Mouse (Mus musculus) adrenal gland (tissue): ENCODE results near the gene Elmsan1.
"Not testable (repeated sequence)": the region's sequence is repeated elsewhere in the genome, so short reads cannot be mapped to it uniquely, and the experiment has no call there.

Experiments used
- intact Hi-C: fragments of 180-260 bp; cut with DNase I; formaldehyde crosslinking; loops from one replicate; pipeline ENCODE4 v1.15.1; 2025
- long read RNA-seq, 2 experiments: library from polyadenylated mRNA; unstranded; transcript quantifications; one replicate each; pipeline ENCODE4 v2.0.0; 2020; ENCODE audit warnings: borderline replicate concordance in 1 of 2; ENCODE audit not compliant: insufficient replicate concordance in 1 of 2

The Elmsan1 gene
- long read RNA-seq, experiment 1: 0 reads
- long read RNA-seq, experiment 2, partial matches to known transcripts: 0 of 2 reads
- long read RNA-seq, experiment 2, other reads (novel, unspliced or antisense): 2 of 2 reads

DNA sequence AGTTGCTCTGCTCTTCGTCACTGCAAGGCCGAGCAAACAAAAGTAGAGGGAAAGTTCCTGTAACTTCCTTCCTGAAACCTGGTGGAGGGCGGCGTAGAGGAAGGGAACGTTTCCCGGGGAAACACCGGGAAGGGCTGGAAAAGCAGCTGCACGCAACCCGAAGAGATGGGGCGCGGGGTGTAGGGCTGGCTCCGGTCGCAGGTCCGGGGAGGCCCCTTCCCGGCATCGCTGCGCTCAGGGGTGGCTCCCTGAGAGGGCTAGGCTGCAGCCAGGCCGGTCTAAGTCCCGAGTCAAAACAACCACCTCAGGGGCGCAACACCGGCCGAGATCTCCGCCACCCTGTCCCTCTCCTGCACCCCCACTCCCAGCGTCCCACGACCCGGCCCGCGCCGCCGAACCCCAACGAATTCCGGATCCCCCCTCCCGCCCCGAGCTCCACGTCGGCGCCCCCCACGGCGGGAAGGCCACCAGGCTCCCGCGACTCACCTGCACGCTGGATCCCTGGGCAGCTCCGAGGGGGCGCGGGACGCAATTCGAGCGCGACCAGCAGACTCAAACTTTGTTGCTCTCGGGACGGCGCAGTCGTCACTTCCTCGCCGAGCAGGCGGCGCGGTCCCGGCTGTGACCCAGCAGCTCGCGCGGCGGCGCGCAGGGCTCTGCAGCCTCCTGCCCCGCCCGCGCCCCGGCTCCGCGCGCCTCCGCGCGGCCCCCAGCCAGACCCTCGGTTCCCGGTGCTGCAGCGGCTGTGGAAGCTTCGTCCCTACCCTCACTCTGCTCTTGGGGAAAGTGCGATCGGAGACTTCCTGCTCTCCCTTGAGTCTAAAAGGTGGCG, at the start of gene Elmsan1:
Gene Elmsan1 (minus strand): TSS at position 593 of the 832 bp plus-strand sequence.
- intact Hi-C loops: no loop called here

GRCm38 (mm10) chr12:84267264-84267663, 48.6 kb upstream of the Elmsan1 start:
- intact Hi-C loops: no loop called here

GRCm38 (mm10) chr12:84260363-84260762, 41.7 kb upstream of the Elmsan1 start:
- intact Hi-C loops: no loop called here

DNA sequence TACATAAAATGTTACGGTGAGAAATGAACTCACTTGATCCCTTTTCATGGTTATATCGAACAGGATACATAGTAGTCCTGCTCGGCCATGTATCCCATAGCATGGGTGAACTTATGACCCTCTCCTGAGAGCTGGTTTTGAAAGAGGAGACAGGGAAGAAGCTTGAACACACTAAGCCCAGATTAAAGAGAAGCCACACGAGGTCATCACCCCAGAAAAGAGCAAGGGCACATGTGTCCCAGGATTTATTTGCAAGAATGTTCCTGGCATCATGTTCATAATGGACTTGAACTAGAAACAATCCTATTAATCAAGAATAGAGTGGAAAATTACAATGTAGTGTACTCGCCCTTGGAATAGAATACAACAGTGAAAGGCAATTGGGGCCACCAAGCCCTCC, 36.2 kb upstream of the Elmsan1 start:
- intact Hi-C loops: no loop called here

DNA sequence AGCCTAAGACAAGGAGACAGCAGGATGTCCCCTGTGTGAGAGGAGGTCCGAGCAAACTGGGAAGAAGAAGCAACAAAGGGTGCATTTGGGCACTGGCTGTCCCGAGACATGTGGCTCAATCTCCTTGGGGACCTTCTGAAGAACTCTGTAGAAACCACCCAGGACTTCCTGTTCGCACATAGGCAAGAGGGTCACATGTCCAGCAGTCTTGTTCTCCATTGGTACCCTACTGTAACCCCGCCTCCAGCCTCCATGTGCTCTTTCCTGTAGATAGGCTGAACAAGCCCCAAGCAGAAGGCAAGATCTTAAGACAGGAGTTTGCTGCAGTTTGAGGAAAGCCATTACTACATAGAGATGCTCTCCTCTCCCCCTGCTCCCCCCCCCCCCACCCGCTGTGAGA, 34.1 kb upstream of the Elmsan1 start:
- intact Hi-C loops: no loop called here

DNA sequence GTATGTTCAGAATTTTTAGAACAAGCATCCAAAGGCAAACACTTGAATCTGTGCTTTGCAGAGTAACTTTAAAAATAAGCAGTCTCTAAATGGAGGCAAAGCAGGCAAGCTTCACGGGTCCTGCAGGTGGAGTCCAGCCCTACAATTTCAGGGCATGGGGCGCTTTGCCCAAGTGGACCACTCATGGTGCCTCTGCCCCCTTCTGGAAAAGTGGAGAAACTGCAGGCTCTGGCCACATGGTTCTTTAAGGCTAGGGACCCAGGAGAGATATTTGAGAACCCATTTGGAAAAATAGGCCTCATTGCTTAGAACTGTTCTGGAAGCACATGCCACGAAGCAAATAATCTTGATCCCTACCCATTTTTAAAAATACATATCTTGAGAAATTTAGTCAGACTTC, 30.5 kb upstream of the Elmsan1 start:
- intact Hi-C loops: no loop called here

GRCm38 (mm10) chr12:84245683-84246082, 27.0 kb upstream of the Elmsan1 start:
- intact Hi-C loops: loop anchor here (2.0 kb wide), 1 partner anchor 83 kb away; no protein-coding TSS in a partner anchor

- intact Hi-C loops: no loop called here
These were observed 24.5 kb upstream of the Elmsan1 start for GRCm38 (mm10) chr12:84243076-84243770.

DNA sequence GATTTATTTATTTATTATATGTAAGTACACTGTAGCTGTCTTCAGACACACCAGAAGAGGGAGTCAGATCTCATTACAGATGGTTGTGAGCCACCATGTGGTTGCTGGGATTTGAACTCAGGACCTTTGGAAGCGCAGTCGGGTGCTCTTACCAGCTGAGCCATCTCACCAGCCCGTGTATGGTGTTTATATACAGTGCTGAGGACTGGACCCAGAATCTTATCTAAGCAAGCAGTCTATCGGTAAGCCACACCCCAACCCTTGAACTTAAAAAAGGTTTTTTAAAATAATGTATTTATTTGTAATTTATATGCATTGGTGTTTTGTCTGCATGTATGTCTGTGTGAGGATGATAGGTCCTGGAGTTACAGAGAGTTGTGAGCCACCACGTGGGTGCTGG, 18.4 kb upstream of the Elmsan1 start:
- intact Hi-C loops: not testable (repeated sequence)

DNA sequence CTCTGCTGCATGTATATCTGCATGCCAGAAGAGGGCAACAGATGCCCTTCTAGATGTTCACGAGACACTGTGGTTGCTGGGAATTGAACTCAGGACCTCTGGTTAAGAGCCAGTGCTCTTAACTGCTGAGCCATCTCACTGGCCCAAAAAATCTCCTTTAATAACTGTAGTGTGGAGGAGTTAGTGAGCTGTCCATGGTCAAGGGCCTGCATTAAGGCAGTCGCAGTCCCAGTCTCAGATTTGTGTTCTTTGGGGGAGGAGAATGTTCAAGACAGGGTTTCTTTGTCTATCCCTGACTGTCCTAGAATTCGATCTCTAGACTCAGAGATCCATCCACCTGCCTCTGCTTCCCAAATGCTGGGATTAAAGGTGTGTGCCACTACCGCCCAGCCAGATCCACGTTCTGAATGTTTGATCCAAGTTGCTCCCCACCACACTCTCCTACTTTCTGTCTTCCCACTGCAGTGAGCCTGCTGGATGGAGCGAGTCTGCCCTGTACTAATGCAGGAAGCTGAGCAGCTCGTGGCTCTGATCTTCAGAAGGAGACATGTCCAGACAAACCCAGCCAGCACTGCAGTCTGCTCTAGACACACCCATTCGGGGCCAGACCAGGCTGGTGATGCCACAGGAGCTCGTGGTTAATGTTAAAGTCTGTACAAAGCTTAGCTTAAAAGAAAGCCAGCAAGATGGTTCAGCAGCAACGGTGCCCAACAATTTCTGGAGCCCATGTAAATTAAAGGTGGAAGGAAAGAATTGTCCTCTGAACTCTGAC, 17.5 kb upstream of the Elmsan1 start:
- intact Hi-C loops: no loop called here

- intact Hi-C loops: no loop called here
These were observed 16.9 kb upstream of the Elmsan1 start for GRCm38 (mm10) chr12:84235577-84235976.

- intact Hi-C loops: no loop called here
These were observed 14.9 kb upstream of the Elmsan1 start for GRCm38 (mm10) chr12:84233488-84234100.

DNA sequence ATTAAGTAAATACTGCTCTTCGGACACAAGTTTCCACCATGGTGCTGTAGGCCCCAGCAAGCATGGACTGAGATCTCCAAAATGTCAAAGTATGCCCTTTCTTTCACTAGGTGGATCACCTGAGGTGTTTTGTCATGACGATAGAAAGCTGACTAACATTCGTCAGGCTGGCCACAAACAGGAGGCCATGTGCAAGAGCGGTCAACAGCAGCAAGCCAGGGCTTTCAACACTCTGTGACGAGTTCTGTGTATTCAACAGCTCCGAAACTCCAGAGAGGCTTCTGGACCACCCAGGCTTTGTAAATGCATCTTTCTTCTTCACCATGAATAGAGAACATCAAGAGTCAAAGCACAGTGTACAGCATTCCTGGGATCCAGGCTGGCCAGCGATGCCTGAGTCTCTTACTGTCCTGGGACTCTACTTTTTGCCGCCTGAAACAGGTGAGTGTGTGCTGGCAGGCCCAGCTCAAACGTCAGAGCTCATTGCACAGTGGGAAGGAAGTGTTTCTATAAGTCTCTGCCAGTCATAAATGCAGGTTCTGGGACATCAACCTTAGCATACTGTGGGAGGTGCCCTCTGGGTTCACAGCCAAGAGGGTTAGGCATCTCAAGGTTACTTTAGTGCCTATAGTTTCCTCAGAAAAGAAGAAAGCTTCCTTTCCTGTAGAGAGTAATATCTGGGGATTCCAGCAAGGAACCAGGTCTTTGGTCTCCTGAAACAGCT, 7.6 kb upstream of the Elmsan1 start:
- intact Hi-C loops: loop anchor here (10.0 kb wide), 1 partner anchor 1389 kb away; no protein-coding TSS in a partner anchor

DNA sequence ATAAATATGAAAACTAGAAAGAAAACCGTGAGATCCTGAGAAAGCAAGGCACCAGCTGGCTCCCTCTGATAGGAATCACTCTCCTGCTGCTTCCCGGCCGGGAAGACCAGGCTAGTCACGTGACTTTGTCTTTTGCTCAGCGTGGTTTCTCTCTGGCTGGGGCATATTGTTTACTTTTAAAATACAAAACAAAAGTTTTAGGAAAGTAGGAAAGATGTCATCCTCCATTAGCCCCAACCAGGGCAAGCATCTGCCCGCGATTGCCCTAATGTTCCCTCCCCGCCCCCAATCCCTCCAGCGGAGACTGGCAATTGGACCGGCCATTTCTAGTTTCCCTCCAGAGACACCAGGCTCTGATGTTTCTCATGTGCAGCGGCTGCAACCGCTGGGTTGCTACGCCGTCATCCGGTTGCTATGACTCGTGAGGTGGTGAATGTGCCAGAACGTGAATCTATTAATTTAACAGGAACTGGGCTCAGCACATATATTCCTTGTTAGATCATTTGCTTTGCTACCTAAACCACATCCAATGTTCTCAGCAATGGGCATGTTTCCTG, 3.8 kb upstream of the Elmsan1 start:
- intact Hi-C loops: loop anchor here (10.0 kb wide), 1 partner anchor 1392 kb away; no protein-coding TSS in a partner anchor

GRCm38 (mm10) chr12:84220951-84221891, 2.5 kb upstream of the Elmsan1 start:
- intact Hi-C loops: loop anchor here (10.0 kb wide), 1 partner anchor 1394 kb away; no protein-coding TSS in a partner anchor

GRCm38 (mm10) chr12:84220515-84220914, 1.8 kb upstream of the Elmsan1 start:
- intact Hi-C loops: loop anchor here (10.0 kb wide), 1 partner anchor 1394 kb away; no protein-coding TSS in a partner anchor

- intact Hi-C loops: no loop called here
These were observed 460 bp upstream of the Elmsan1 start for GRCm38 (mm10) chr12:84219121-84219561.

GRCm38 (mm10) chr12:84217508-84218131, 1.1 kb downstream of the Elmsan1 start:
- intact Hi-C loops: no loop called here
